Mouse (Mus musculus) embryonic facial prominence, embryonic 10.5 days (tissue): ENCODE data around the gene Inpp5d. TPM values are rescaled to one million over a fixed set of nuclear protein-coding genes. Genes with fewer than 3 reads are reported as not detected.
"Not testable (repeated sequence)": the region's sequence is repeated elsewhere in the genome, so short reads cannot be mapped to it uniquely, and the experiment has no call there.

ENCODE experiments used
- DNase-seq: peaks from one replicate; pipeline ENCODE4 v3.0.0-alpha.2; 2017; ENCODE audit warnings: low spot score
- H3K27ac ChIP-seq: fragments of 300-500 bp; sonication (generic); replicated peaks from 2 replicates; pipeline ENCODE4 v1.5.1; 2016; ENCODE audit warnings: mild to moderate bottlenecking
- H3K27me3 ChIP-seq: fragments of 300-500 bp; sonication (generic); replicated peaks from 2 replicates; pipeline ENCODE4 v1.6.1; 2016; ENCODE audit warnings: low read depth, mild to moderate bottlenecking; ENCODE audit not compliant: poor library complexity, severe bottlenecking
- H3K36me3 ChIP-seq: fragments of 300-500 bp; sonication (generic); replicated peaks from 2 replicates; pipeline ENCODE4 v1.6.1; 2016; ENCODE audit warnings: mild to moderate bottlenecking, moderate library complexity
- H3K4me1 ChIP-seq: fragments of 300-500 bp; sonication (generic); 2 replicates; pipeline ENCODE4 v1.6.1; 2016
- H3K4me3 ChIP-seq: fragments of 300-500 bp; sonication (generic); 2 replicates; pipeline ENCODE4 v1.5.1; 2016; ENCODE audit warnings: mild to moderate bottlenecking, moderate library complexity
- H3K9me3 ChIP-seq: fragments of 300-500 bp; sonication (generic); 2 replicates; pipeline ENCODE4 v1.6.1; 2016; ENCODE audit warnings: mild to moderate bottlenecking
- WGBS: fragments of 180-500 bp; shearing (Covaris S2); methylation state at CpG from one replicate; pipeline ENCODE4 v1.1.7; 2016; 5-methylcytosine and 5-hydroxymethylcytosine counted together
- polyA plus RNA-seq: library from polyadenylated mRNA; unstranded; fragments of >200 nt; fragmentation: Nextera tagmentation; extraction: Ambion mirVana; gene quantifications from 2 replicates; pipeline ENCODE4 v1.2.1, GENCODE M21; 2016

Gene Inpp5d
- polyA plus RNA-seq, 1 experiment from 2014 or later, result 4.0 TPM

- Histone ChIP-seq H3K9me3 (no peaks in the 10 kb centered on the region), H3K27me3 (no peaks in the 10 kb centered on the region), H3K27ac (no peak overlapping the region), H3K4me1 (no peaks in the 10 kb centered on the region), H3K36me3 (no peaks in the 10 kb centered on the region), H3K4me3 (no peak overlapping the region)
- no peak for DNase-seq
- WGBS, result 92% methylated on average over 7 of the region's 7 CpGs
Observed at GRCm38 (mm10) chr1:87668300-87668699, 48.2 kb downstream of the Inpp5d start.

- Histone ChIP-seq H3K36me3 (no peaks in the 10 kb centered on the region), H3K4me1 (no peaks in the 10 kb centered on the region), H3K9me3 (no peaks in the 10 kb centered on the region), H3K27ac (no peak overlapping the region), H3K27me3 (no peaks in the 10 kb centered on the region), H3K4me3 (no peak overlapping the region)
- no peak for DNase-seq
- 74% methylated on average over 4 of the region's 4 CpGs for WGBS
Observed at GRCm38 (mm10) chr1:87671483-87671882, 51.4 kb downstream of the Inpp5d start.

- H3K36me3 ChIP-seq, result no peaks in the 10 kb centered on the region
- DNase-seq, result no peak
- H3K9me3 ChIP-seq, result no peaks in the 10 kb centered on the region
- H3K4me3 ChIP-seq, result no peak overlapping the region
- WGBS, result 76% methylated on average over 9 of the region's 9 CpGs
- no peaks in the 10 kb centered on the region for H3K27me3 ChIP-seq
- H3K27ac ChIP-seq, result no peak overlapping the region
- H3K4me1 ChIP-seq, result no peaks in the 10 kb centered on the region
Observed at GRCm38 (mm10) chr1:87673822-87674604, 53.9 kb downstream of the Inpp5d start.

DNA sequence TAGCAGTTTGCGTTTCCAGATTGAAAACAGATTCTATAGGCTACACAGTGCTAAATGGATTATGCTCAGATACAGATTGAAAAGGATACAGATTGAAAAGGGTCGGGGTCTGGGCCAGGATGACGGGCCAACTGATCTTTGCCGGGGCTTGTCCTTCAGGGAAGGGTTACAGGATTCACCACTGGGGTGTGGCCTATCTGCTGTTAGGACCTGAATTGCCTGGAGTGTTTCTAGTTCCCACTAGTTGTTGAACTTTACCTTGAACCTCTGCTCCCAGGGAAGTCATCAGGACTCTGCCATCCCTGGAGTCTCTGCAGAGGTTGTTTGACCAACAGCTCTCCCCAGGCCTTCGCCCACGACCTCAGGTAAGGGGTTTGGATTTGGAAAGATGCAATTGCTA is 55.9 kb downstream of the Inpp5d start:
- no peaks in the 10 kb centered on the region for H3K4me1 ChIP-seq
- no peaks in the 10 kb centered on the region for H3K36me3 ChIP-seq
- DNase-seq, result no peak
- 81% methylated on average over 6 of the region's 6 CpGs for WGBS
- H3K9me3 ChIP-seq, result no peaks in the 10 kb centered on the region
- no peak overlapping the region for H3K4me3 ChIP-seq
- no peak overlapping the region for H3K27ac ChIP-seq
- H3K27me3 ChIP-seq, result no peaks in the 10 kb centered on the region

DNA sequence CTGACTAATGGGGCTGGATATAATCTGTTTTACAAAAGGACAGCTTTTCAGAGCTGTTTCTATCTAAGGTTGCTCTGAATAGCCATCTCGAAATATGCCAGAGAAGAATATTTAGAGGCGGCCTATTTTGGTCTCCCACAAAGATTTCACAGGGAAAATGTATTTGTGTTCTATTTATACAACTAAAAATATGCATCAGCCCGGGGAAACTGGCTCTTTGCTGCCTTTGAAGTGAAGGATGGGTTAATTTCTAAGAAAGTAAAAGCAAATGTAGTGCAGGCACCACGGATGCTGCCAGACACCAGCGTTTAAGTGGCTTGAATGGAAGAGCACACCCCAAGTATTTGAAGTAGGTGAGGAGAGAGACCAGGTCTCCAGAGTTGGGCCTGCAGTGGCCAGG is 59.0 kb downstream of the Inpp5d start:
- H3K27ac ChIP-seq, result no peak overlapping the region
- no peak overlapping the region for H3K4me3 ChIP-seq
- H3K4me1 ChIP-seq, result no peaks in the 10 kb centered on the region
- no peaks in the 10 kb centered on the region for H3K27me3 ChIP-seq
- H3K9me3 ChIP-seq, result peaks cover 5% of the 10 kb centered on the region; the same call in 1 of the 2 replicates
- H3K36me3 ChIP-seq, result no peaks in the 10 kb centered on the region
- DNase-seq, result no peak
- WGBS, result 82% methylated on average over 5 of the region's 5 CpGs

DNA sequence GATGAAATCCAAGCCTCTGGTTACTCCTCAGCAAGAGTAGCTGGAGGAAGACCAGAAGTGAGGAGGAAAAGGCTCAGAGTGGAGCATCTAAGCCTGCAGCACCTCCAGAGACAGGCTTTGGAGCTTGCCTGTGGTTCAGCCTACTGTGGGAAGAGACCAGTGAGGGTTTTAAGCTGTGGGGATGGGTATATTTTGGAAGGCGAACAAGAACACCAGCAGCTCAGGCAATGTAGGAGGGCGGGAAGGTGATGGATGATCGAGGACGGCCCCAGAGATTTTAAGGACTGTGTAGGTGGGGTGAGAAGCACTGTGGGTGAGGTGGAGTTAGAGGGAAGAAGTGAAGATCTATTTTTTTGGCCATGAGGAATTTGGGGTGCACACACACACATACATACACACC is 60.8 kb downstream of the Inpp5d start:
- Histone ChIP-seq H3K4me1 (no peaks in the 10 kb centered on the region), H3K36me3 (no peaks in the 10 kb centered on the region), H3K27ac (no peak overlapping the region), H3K4me3 (no peak overlapping the region), H3K9me3 (peaks cover 8% of the 10 kb centered on the region; the same call in 1 of the 2 replicates), H3K27me3 (no peaks in the 10 kb centered on the region)
- 87% methylated on average over 4 of the region's 4 CpGs for whole genome bisulfite sequencing
- no peak for DNase-seq

DNA sequence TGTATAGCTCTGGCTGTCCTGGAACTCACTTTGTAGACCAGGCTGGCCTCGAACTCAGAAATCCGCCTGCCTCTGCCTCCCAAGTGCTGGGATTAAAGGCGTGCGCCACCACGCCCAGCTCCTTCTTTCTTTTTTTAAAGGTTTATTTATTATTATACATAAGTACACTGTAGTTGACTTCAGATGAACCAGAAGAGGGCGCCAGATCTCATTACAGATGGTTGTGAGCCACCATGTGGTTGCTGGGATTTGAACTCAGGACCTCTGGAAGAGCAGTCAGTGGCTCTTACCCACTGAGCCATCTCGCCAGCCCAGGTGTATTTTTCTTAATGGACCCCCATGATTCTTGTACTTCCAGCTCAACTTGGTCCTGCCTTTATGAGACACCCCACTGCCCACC is 62.4 kb downstream of the Inpp5d start:
- H3K4me3 ChIP-seq, H3K27me3 ChIP-seq, DNase-seq, H3K27ac ChIP-seq, H3K36me3 ChIP-seq, H3K4me1 ChIP-seq, H3K9me3 ChIP-seq: not testable (repeated sequence)
- 78% methylated on average over 7 of the region's 7 CpGs for WGBS

DNA sequence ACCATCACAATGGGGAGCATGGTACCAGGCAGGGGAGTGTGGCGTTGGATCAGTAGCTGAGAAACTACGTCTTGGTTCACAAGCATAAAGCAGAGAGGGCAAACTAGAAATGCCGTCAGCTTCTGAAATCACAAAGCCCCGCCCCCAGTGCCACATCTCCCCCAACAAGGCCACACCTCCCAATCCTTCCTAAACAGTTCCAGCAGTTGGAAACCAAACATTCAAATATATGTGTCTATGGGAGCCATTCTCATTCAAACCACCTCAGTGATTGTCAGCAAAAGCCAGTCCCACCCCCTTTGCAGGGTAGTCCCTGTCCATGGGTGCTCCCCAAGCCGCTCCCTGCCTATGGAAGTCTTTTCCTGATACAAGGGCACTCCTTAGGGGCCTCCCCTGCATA is 64.0 kb downstream of the Inpp5d start:
- no peaks in the 10 kb centered on the region for H3K27me3 ChIP-seq
- peaks cover 8% of the 10 kb centered on the region; the same call in 1 of the 2 replicates for H3K9me3 ChIP-seq
- WGBS, result 91% methylated on average over 5 of the region's 5 CpGs
- DNase-seq, result no peak
- no peak overlapping the region for H3K27ac ChIP-seq
- H3K4me1 ChIP-seq, result no peaks in the 10 kb centered on the region
- no peaks in the 10 kb centered on the region for H3K36me3 ChIP-seq
- no peak overlapping the region for H3K4me3 ChIP-seq

DNA sequence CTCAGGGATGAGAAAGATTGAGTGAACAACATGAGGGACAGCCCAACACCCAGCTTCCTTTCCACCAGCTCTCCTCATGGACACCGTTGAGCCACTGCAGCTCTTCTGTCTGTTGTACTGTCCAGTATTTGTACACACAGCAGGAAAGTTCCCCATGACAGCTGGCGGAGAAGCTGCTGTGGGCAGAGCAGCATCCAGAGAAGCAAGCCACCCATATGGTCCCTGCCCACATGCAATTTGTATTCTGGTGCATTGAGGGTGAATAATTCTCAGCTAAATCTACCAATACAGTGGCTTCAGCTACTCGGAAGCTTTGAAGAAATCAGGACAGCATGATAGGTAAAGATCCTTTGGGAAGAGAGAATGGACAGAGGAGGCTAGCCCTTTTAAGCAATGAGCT is 64.7 kb downstream of the Inpp5d start:
- DNase-seq, result no peak
- Histone ChIP-seq H3K4me1 (no peaks in the 10 kb centered on the region), H3K27me3 (no peaks in the 10 kb centered on the region), H3K4me3 (no peak overlapping the region), H3K9me3 (peaks cover 8% of the 10 kb centered on the region; the same call in 1 of the 2 replicates), H3K27ac (no peak overlapping the region), H3K36me3 (no peaks in the 10 kb centered on the region)
- 85% methylated on average over 3 of the region's 3 CpGs for WGBS

- no peak for DNase-seq
- Histone ChIP-seq H3K27ac (no peak overlapping the region), H3K9me3 (peaks cover 8% of the 10 kb centered on the region; the same call in 1 of the 2 replicates), H3K4me3 (no peak overlapping the region), H3K36me3 (no peaks in the 10 kb centered on the region), H3K4me1 (no peaks in the 10 kb centered on the region), H3K27me3 (no peaks in the 10 kb centered on the region)
- 82% methylated on average over 4 of the region's 4 CpGs for WGBS
Observed at GRCm38 (mm10) chr1:87686351-87686750, 66.2 kb downstream of the Inpp5d start.

DNA sequence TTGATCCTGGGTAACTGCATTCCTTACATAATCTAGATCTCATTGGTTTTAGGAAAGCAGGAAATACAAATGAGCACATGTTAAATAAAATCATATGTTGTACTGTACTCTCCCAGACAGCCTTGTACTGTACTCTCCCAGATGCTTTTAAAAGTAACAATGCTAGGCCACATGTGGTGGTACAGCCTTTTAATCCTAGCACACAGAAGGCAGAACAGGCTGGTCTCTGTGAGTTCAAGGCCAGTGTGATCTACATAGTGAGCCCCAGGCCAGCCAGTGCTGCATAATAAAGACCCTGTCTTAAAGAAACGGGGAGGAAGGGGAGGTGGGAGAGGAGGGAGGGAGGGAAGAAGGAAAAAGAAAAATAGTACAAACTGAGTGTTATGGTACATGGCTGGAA is 66.9 kb downstream of the Inpp5d start:
- Histone ChIP-seq H3K9me3 (peaks cover 8% of the 10 kb centered on the region; the same call in 1 of the 2 replicates), H3K27ac (no peak overlapping the region), H3K36me3 (no peaks in the 10 kb centered on the region), H3K4me3 (no peak overlapping the region), H3K4me1 (no peaks in the 10 kb centered on the region), H3K27me3 (no peaks in the 10 kb centered on the region)
- 38% methylated on average over 1 of the region's 1 CpGs for WGBS
- DNase-seq, result no peak

- H3K9me3 ChIP-seq, result no peaks in the 10 kb centered on the region
- no peak overlapping the region for H3K27ac ChIP-seq
- no peak for DNase-seq
- H3K36me3 ChIP-seq, result no peaks in the 10 kb centered on the region
- H3K27me3 ChIP-seq, result no peaks in the 10 kb centered on the region
- H3K4me3 ChIP-seq, result no peak overlapping the region
- H3K4me1 ChIP-seq, result no peaks in the 10 kb centered on the region
- WGBS, result 81% methylated on average over 1 of the region's 1 CpGs
Observed at GRCm38 (mm10) chr1:87689661-87690341, 69.7 kb downstream of the Inpp5d start.

- Histone ChIP-seq H3K4me1 (no peaks in the 10 kb centered on the region), H3K36me3 (no peaks in the 10 kb centered on the region), H3K4me3 (no peak overlapping the region), H3K27me3 (no peaks in the 10 kb centered on the region), H3K27ac (no peak overlapping the region), H3K9me3 (no peaks in the 10 kb centered on the region)
- DNase-seq, result peak; percentile 11
- 59% methylated on average over 5 of the region's 5 CpGs for WGBS
Observed at GRCm38 (mm10) chr1:87696358-87696757, 76.2 kb downstream of the Inpp5d start.
